Mouse (Mus musculus): Measurements from ENCODE around the gene Ccdc174. TPM values are rescaled to one million over a fixed set of nuclear protein-coding genes. Genes with fewer than 3 reads are reported as not detected.

Gene Ccdc174
- 33.8 and 37.5 TPM in 2 replicates for polyA plus RNA-seq (2014; fragmentation: Nextera tagmentation; extraction: Ambion mirVana)

GRCm38 (mm10) chr6:91877885-91878651, at the start of gene Ccdc174:
TSS of gene Ccdc174 (plus strand) at chr6:91878053.
- H3K27me3 ChIP-seq (ENCODE audit: control insufficient read depth, insufficient read depth, low read length): no peaks in the 10 kb centered on the region
- no peaks in the 10 kb centered on the region for H3K4me1 ChIP-seq (ENCODE audit: control insufficient read depth, insufficient read depth, low read length)
- under 1% methylated on average over 47 of the region's 47 CpGs for WGBS
- peak; percentile 97 for ATAC-seq (ENCODE audit: insufficient number of reproducible peaks, insufficient read depth, low FRiP score, low read depth)
- peak within 1 kb of the TSS; percentile 53; the same call in 1 of the 2 replicates for H3K27ac ChIP-seq (ENCODE audit: low read length)
- H3K4me3 ChIP-seq (ENCODE audit: low read depth, low read length): peak within 1 kb of the TSS; percentile 71
- H3K9me3 ChIP-seq (ENCODE audit: control insufficient read depth, low read depth, low read length): no peaks in the 10 kb centered on the region
- H3K4me2 ChIP-seq (replicated peaks; ENCODE audit: low read depth, low read length): peak within 1 kb of the TSS; percentile 63
- H3K9ac ChIP-seq (replicated peaks; ENCODE audit: low read depth, low read length): peak within 1 kb of the TSS; percentile 76
- peaks cover 11% of the 10 kb centered on the region; the same call in 1 of the 2 replicates for H3K36me3 ChIP-seq (ENCODE audit: control insufficient read depth, insufficient read depth, low read length)

- no peaks in the 10 kb centered on the region for H3K9me3 ChIP-seq (ENCODE audit: control insufficient read depth, low read depth, low read length)
- H3K4me3 ChIP-seq (ENCODE audit: low read depth, low read length): no peak overlapping the region
- no peak overlapping the region for H3K27ac ChIP-seq (ENCODE audit: low read length)
- H3K36me3 ChIP-seq (ENCODE audit: control insufficient read depth, insufficient read depth, low read length): no peaks in the 10 kb centered on the region
- no peak for ATAC-seq (ENCODE audit: insufficient number of reproducible peaks, insufficient read depth, low FRiP score, low read depth)
- 38% methylated on average over 3 of the region's 3 CpGs for WGBS
- no peaks in the 10 kb centered on the region for H3K4me1 ChIP-seq (ENCODE audit: control insufficient read depth, insufficient read depth, low read length)
- no peaks in the 10 kb centered on the region for H3K27me3 ChIP-seq (ENCODE audit: control insufficient read depth, insufficient read depth, low read length)
- no peak overlapping the region for H3K9ac ChIP-seq (replicated peaks; ENCODE audit: low read depth, low read length)
- no peak overlapping the region for H3K4me2 ChIP-seq (replicated peaks; ENCODE audit: low read depth, low read length)
These were observed 44.9 kb upstream of the Ccdc174 start for GRCm38 (mm10) chr6:91832863-91833440.

GRCm38 (mm10) chr6:91839010-91839871, 38.6 kb upstream of the Ccdc174 start:
- Histone ChIP-seq H3K9ac (replicated peaks; ENCODE audit: low read depth, low read length) (no peak overlapping the region), H3K27me3 (ENCODE audit: control insufficient read depth, insufficient read depth, low read length) (peaks cover 32% of the 10 kb centered on the region), H3K4me1 (ENCODE audit: control insufficient read depth, insufficient read depth, low read length) (no peaks in the 10 kb centered on the region; the same call in 1 of the 2 replicates), H3K9me3 (ENCODE audit: control insufficient read depth, low read depth, low read length) (no peaks in the 10 kb centered on the region), H3K4me3 (ENCODE audit: low read depth, low read length) (no peak overlapping the region), H3K4me2 (replicated peaks; ENCODE audit: low read depth, low read length) (no peak overlapping the region), H3K27ac (ENCODE audit: low read length) (no peak overlapping the region), H3K36me3 (ENCODE audit: control insufficient read depth, insufficient read depth, low read length) (no peaks in the 10 kb centered on the region)
- WGBS: 10% methylated on average over 23 of the region's 23 CpGs
- ATAC-seq (ENCODE audit: insufficient number of reproducible peaks, insufficient read depth, low FRiP score, low read depth): no peak; the same call in 1 of the 2 replicates

GRCm38 (mm10) chr6:91842897-91843627, 34.8 kb upstream of the Ccdc174 start:
- no peak overlapping the region for H3K9ac ChIP-seq (replicated peaks; ENCODE audit: low read depth, low read length)
- H3K4me1 ChIP-seq (ENCODE audit: control insufficient read depth, insufficient read depth, low read length): no peaks in the 10 kb centered on the region; the same call in 1 of the 2 replicates
- H3K4me3 ChIP-seq (ENCODE audit: low read depth, low read length): peak overlapping the region; percentile 31
- peaks cover 37% of the 10 kb centered on the region for H3K27me3 ChIP-seq (ENCODE audit: control insufficient read depth, insufficient read depth, low read length)
- peak overlapping the region; percentile 88 for H3K4me2 ChIP-seq (replicated peaks; ENCODE audit: low read depth, low read length)
- H3K36me3 ChIP-seq (ENCODE audit: control insufficient read depth, insufficient read depth, low read length): no peaks in the 10 kb centered on the region
- 3% methylated on average over 34 of the region's 46 CpGs for WGBS
- H3K9me3 ChIP-seq (ENCODE audit: control insufficient read depth, low read depth, low read length): no peaks in the 10 kb centered on the region
- H3K27ac ChIP-seq (ENCODE audit: low read length): no peak overlapping the region
- ATAC-seq (ENCODE audit: insufficient number of reproducible peaks, insufficient read depth, low FRiP score, low read depth): no peak

GRCm38 (mm10) chr6:91843628-91844153, 34.2 kb upstream of the Ccdc174 start:
- no peaks in the 10 kb centered on the region; the same call in 1 of the 2 replicates for H3K4me1 ChIP-seq (ENCODE audit: control insufficient read depth, insufficient read depth, low read length)
- peaks cover 37% of the 10 kb centered on the region for H3K27me3 ChIP-seq (ENCODE audit: control insufficient read depth, insufficient read depth, low read length)
- WGBS: 5% methylated on average over 54 of the region's 69 CpGs
- no peak overlapping the region for H3K9ac ChIP-seq (replicated peaks; ENCODE audit: low read depth, low read length)
- H3K9me3 ChIP-seq (ENCODE audit: control insufficient read depth, low read depth, low read length): no peaks in the 10 kb centered on the region
- peak overlapping the region; percentile 31 for H3K4me3 ChIP-seq (ENCODE audit: low read depth, low read length)
- ATAC-seq (ENCODE audit: insufficient number of reproducible peaks, insufficient read depth, low FRiP score, low read depth): no peak
- no peaks in the 10 kb centered on the region for H3K36me3 ChIP-seq (ENCODE audit: control insufficient read depth, insufficient read depth, low read length)
- no peak overlapping the region for H3K27ac ChIP-seq (ENCODE audit: low read length)
- peak overlapping the region; percentile 88 for H3K4me2 ChIP-seq (replicated peaks; ENCODE audit: low read depth, low read length)

GRCm38 (mm10) chr6:91852550-91852949, 25.3 kb upstream of the Ccdc174 start:
- Histone ChIP-seq H3K9ac (replicated peaks; ENCODE audit: low read depth, low read length) (no peak overlapping the region), H3K36me3 (ENCODE audit: control insufficient read depth, insufficient read depth, low read length) (no peaks in the 10 kb centered on the region), H3K4me3 (ENCODE audit: low read depth, low read length) (no peak overlapping the region), H3K9me3 (ENCODE audit: control insufficient read depth, low read depth, low read length) (no peaks in the 10 kb centered on the region), H3K27me3 (ENCODE audit: control insufficient read depth, insufficient read depth, low read length) (no peaks in the 10 kb centered on the region), H3K4me1 (ENCODE audit: control insufficient read depth, insufficient read depth, low read length) (no peaks in the 10 kb centered on the region), H3K4me2 (replicated peaks; ENCODE audit: low read depth, low read length) (no peak overlapping the region), H3K27ac (ENCODE audit: low read length) (no peak overlapping the region)
- no peak for ATAC-seq (ENCODE audit: insufficient number of reproducible peaks, insufficient read depth, low FRiP score, low read depth)
- WGBS: 19% methylated on average over 2 of the region's 2 CpGs

GRCm38 (mm10) chr6:91858339-91858738, 19.5 kb upstream of the Ccdc174 start:
- 63% methylated on average over 5 of the region's 5 CpGs for WGBS
- H3K9ac ChIP-seq (replicated peaks; ENCODE audit: low read depth, low read length): no peak overlapping the region
- no peak overlapping the region for H3K4me2 ChIP-seq (replicated peaks; ENCODE audit: low read depth, low read length)
- no peak overlapping the region for H3K4me3 ChIP-seq (ENCODE audit: low read depth, low read length)
- H3K4me1 ChIP-seq (ENCODE audit: control insufficient read depth, insufficient read depth, low read length): no peaks in the 10 kb centered on the region
- H3K9me3 ChIP-seq (ENCODE audit: control insufficient read depth, low read depth, low read length): no peaks in the 10 kb centered on the region
- H3K27me3 ChIP-seq (ENCODE audit: control insufficient read depth, insufficient read depth, low read length): no peaks in the 10 kb centered on the region
- no peak overlapping the region for H3K27ac ChIP-seq (ENCODE audit: low read length)
- no peak for ATAC-seq (ENCODE audit: insufficient number of reproducible peaks, insufficient read depth, low FRiP score, low read depth)
- no peaks in the 10 kb centered on the region for H3K36me3 ChIP-seq (ENCODE audit: control insufficient read depth, insufficient read depth, low read length)
